Mouse (Mus musculus) lung, postnatal 36 days (tissue): ENCODE results near the gene Grk2.
A peak's percentile ranks its signal among the peaks of the same experiment; 100 is the strongest.

ENCODE experiments used
- DNase-seq: peaks from one replicate; pipeline ENCODE4 v3.0.0; 2022; ENCODE audit warnings: mixed read lengths

Grk2 gene

GRCm38 (mm10) chr19:4306190-4306577 is at the start of gene Grk2:
Gene Grk2, minus strand, starts transcription at chr19:4306222.
- DNase-seq = peak; percentile 83

- DNase-seq = no peak
Observed at GRCm38 (mm10) chr19:4349455-4349854, 43.4 kb upstream of the Grk2 start.

- DNase-seq = no peak
Observed at GRCm38 (mm10) chr19:4346479-4346878, 40.5 kb upstream of the Grk2 start.

- DNase-seq = peak; percentile 93
Observed at GRCm38 (mm10) chr19:4338162-4338561, 32.1 kb upstream of the Grk2 start.

GRCm38 (mm10) chr19:4333791-4334190 is 27.8 kb upstream of the Grk2 start:
- DNase-seq = peak; percentile 97

GRCm38 (mm10) chr19:4333100-4333775 is 27.2 kb upstream of the Grk2 start:
- DNase-seq = peak; percentile 11

GRCm38 (mm10) chr19:4332653-4333052 is 26.6 kb upstream of the Grk2 start:
- peak; percentile 70 for DNase-seq

GRCm38 (mm10) chr19:4331273-4331672 is 25.3 kb upstream of the Grk2 start:
- DNase-seq = no peak

- DNase-seq = no peak
Observed at GRCm38 (mm10) chr19:4330603-4331002, 24.6 kb upstream of the Grk2 start.

GRCm38 (mm10) chr19:4328737-4329304 is 22.8 kb upstream of the Grk2 start:
- DNase-seq = no peak

GRCm38 (mm10) chr19:4326881-4327280 is 20.9 kb upstream of the Grk2 start:
- DNase-seq = no peak

- DNase-seq = no peak
Observed at GRCm38 (mm10) chr19:4326106-4326505, 20.1 kb upstream of the Grk2 start.

- DNase-seq = no peak
Observed at GRCm38 (mm10) chr19:4322134-4322533, 16.1 kb upstream of the Grk2 start.

- DNase-seq = no peak
Observed at GRCm38 (mm10) chr19:4321622-4322021, 15.6 kb upstream of the Grk2 start.

GRCm38 (mm10) chr19:4319272-4319671 is 13.2 kb upstream of the Grk2 start:
- DNase-seq = no peak

- no peak for DNase-seq
Observed at GRCm38 (mm10) chr19:4317181-4317580, 11.2 kb upstream of the Grk2 start.

- no peak for DNase-seq
Observed at GRCm38 (mm10) chr19:4315223-4315944, 9.4 kb upstream of the Grk2 start.

GRCm38 (mm10) chr19:4309776-4310185 is 3.8 kb upstream of the Grk2 start:
- peak; percentile 87 for DNase-seq

- DNase-seq = no peak
Observed at GRCm38 (mm10) chr19:4309302-4309701, 3.3 kb upstream of the Grk2 start.

- peak; percentile 48 for DNase-seq
Observed at GRCm38 (mm10) chr19:4305491-4306189, 382 bp downstream of the Grk2 start.

GRCm38 (mm10) chr19:4304871-4305321 is 1.1 kb downstream of the Grk2 start:
- DNase-seq = peak; percentile 44

- DNase-seq = peak; percentile 67
Observed at GRCm38 (mm10) chr19:4304251-4304821, 1.7 kb downstream of the Grk2 start.

- DNase-seq = no peak
Observed at GRCm38 (mm10) chr19:4303640-4303995, 2.4 kb downstream of the Grk2 start.
